ENCODE assay signal across 17 mouse cellular contexts in the genomic region with DNA sequence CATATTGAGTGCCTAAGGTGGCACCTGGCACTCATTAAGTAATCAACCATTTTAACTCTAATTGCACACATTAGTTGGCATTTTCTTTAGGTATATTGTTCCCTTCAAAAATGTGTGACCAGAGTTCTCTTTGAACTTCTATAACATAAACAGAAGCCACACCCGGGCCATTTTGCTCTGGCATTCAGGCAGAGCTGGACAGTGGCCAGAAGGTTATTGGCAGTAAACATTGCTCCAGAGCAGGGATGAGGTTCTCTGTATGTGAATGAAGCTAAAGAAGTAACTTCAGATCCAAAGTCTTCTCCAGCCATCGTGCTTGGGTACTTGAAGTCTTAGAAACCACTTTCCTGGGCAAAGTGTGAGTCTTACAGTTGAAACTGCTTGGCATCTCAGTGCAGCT. TPM values are rescaled to one million over a fixed set of nuclear protein-coding genes. Genes with fewer than 3 reads are reported as not detected.
"Had no signal": no experiment of that assay in that cellular context is flagged by ENCODE, and none has a peak within 500 bp of the region (broad histone marks: within the 10 kb centered on the region; RNA-seq: fewer than 3 reads in every experiment).

No protein-coding gene starts in this region.

- H3K4me1 ChIP-seq: liver, embryonic 13.5 days; lung, embryonic 15.5 days had no signal

- H3K4me3 ChIP-seq: kidney, embryonic 15.5 days; layer of hippocampus, adult 2 months; limb, embryonic 10.5 days; limb, embryonic 13.5 days; liver, embryonic 13.5 days; lung, embryonic 15.5 days had no signal

- H3K4me2 ChIP-seq: kidney, embryonic 15.5 days; limb, embryonic 13.5 days; liver, embryonic 13.5 days; lung, embryonic 15.5 days; midbrain, embryonic 11.5 days had no signal

- H3K27ac ChIP-seq: kidney, embryonic 15.5 days; layer of hippocampus, adult 2 months; limb, embryonic 10.5 days; limb, embryonic 13.5 days; liver, embryonic 13.5 days; lung, embryonic 15.5 days had no signal

- DNase-seq: kidney, adult 2 months; kidney, postnatal 14 days; kidney, postnatal 4 days; layer of hippocampus, adult 9-11 months; liver, embryonic 13.5 days; lung, postnatal 10 days; midbrain, embryonic 14.5 days; thymus, adult 18-20 months; thymus, postnatal 36 days had no signal

- H3K9me3 ChIP-seq: kidney, embryonic 15.5 days; limb, embryonic 10.5 days; limb, embryonic 13.5 days; liver, embryonic 13.5 days; lung, embryonic 15.5 days had no signal

- H3K9ac ChIP-seq: kidney, embryonic 15.5 days; limb, embryonic 13.5 days; liver, embryonic 13.5 days; lung, embryonic 15.5 days had no signal

- H3K36me3 ChIP-seq: kidney, embryonic 15.5 days; limb, embryonic 10.5 days; limb, embryonic 13.5 days; liver, embryonic 13.5 days; lung, embryonic 15.5 days had no signal

RNA-seq across cellular contexts. Expression of a gene that starts 3.9 kb away (rescaled TPM):
- total RNA-seq: megakaryocyte progenitor cell, adult 5-6 weeks; megakaryocyte-erythroid progenitor cell, adult 5-6 weeks had no signal
